Mouse (Mus musculus): ENCODE measurements around the gene Cox10.
"Not testable (repeated sequence)": the region's sequence is repeated elsewhere in the genome, so short reads cannot be mapped to it uniquely, and the experiment has no call there.

The Cox10 gene

GRCm38 (mm10) chr11:64078956-64079726, at the start of gene Cox10:
Gene Cox10, minus strand, starts transcription at chr11:64079468.
- DNase-seq: peak; percentile 87

- DNase-seq: no peak
Measured at GRCm38 (mm10) chr11:64128016-64128415, 48.7 kb upstream of the Cox10 start.

GRCm38 (mm10) chr11:64125471-64125870, 46.2 kb upstream of the Cox10 start:
- no peak for DNase-seq

GRCm38 (mm10) chr11:64123174-64123573, 43.9 kb upstream of the Cox10 start:
- not testable (repeated sequence) for DNase-seq

GRCm38 (mm10) chr11:64116711-64117110, 37.4 kb upstream of the Cox10 start:
- no peak for DNase-seq

- no peak for DNase-seq
Measured at GRCm38 (mm10) chr11:64115822-64116221, 36.6 kb upstream of the Cox10 start.

- no peak for DNase-seq
Measured at GRCm38 (mm10) chr11:64115101-64115500, 35.8 kb upstream of the Cox10 start.

- DNase-seq: no peak
Measured at GRCm38 (mm10) chr11:64100060-64100459, 20.8 kb upstream of the Cox10 start.

- no peak for DNase-seq
Measured at GRCm38 (mm10) chr11:64093058-64093457, 13.8 kb upstream of the Cox10 start.

GRCm38 (mm10) chr11:64091150-64091549, 11.9 kb upstream of the Cox10 start:
- DNase-seq: no peak

GRCm38 (mm10) chr11:64089682-64090081, 10.4 kb upstream of the Cox10 start:
- no peak for DNase-seq

GRCm38 (mm10) chr11:64085888-64086287, 6.6 kb upstream of the Cox10 start:
- no peak for DNase-seq

GRCm38 (mm10) chr11:64079727-64080081, 436 bp upstream of the Cox10 start:
- no peak for DNase-seq

- no peak for DNase-seq
Measured at GRCm38 (mm10) chr11:64076212-64076611, 3.1 kb downstream of the Cox10 start.

- DNase-seq: no peak
Measured at GRCm38 (mm10) chr11:64073379-64073778, 5.9 kb downstream of the Cox10 start.

- DNase-seq: no peak
Measured at GRCm38 (mm10) chr11:64071536-64071935, 7.7 kb downstream of the Cox10 start.

- no peak for DNase-seq
Measured at GRCm38 (mm10) chr11:64066001-64066400, 13.3 kb downstream of the Cox10 start.

GRCm38 (mm10) chr11:64063130-64063529, 16.1 kb downstream of the Cox10 start:
- DNase-seq: no peak

- no peak for DNase-seq
Measured at GRCm38 (mm10) chr11:64062226-64062625, 17.0 kb downstream of the Cox10 start.

- no peak for DNase-seq
Measured at GRCm38 (mm10) chr11:64059305-64059704, 20.0 kb downstream of the Cox10 start.

GRCm38 (mm10) chr11:64058474-64058873, 20.8 kb downstream of the Cox10 start:
- DNase-seq: peak; percentile 20

- DNase-seq: no peak
Measured at GRCm38 (mm10) chr11:64053371-64053770, 25.9 kb downstream of the Cox10 start.

GRCm38 (mm10) chr11:64051195-64051968, 27.9 kb downstream of the Cox10 start:
- peak; percentile 11 for DNase-seq

- DNase-seq: no peak
Measured at GRCm38 (mm10) chr11:64047432-64047831, 31.8 kb downstream of the Cox10 start.
